Mouse (Mus musculus) layer of hippocampus, postnatal 36 days (tissue): Measurements from ENCODE around the gene Tubb4b. TPM values are rescaled to one million over a fixed set of nuclear protein-coding genes. Genes with fewer than 3 reads are reported as not detected.

Source experiments
- total RNA-seq, 2 experiments: library from RNA; stranded (reverse); gene quantifications; 2 replicates each; pipeline ENCODE4 v1.2.3; 2021

The Tubb4b gene
- total RNA-seq, 2 experiments from 2014 or later: 309 to 323 TPM

Other genes with a start within 250 kb of the Tubb4b start
- 10 to 100 TPM; 78.2 to 92.1 TPM for gene Mrpl41, start 249.6 kb downstream of the Tubb4b start, total RNA-seq
- 10 to 100 TPM; 23.3 to 33.3 TPM for gene Pnpla7, start 248.7 kb downstream of the Tubb4b start, total RNA-seq
- 100 to 1,000 TPM; 948 to 958 TPM for gene Nsmf, start 170.3 kb downstream of the Tubb4b start, total RNA-seq
- not detected for gene Entpd8, start 144.4 kb downstream of the Tubb4b start, total RNA-seq
- not detected for gene Noxa1, start 129.6 kb downstream of the Tubb4b start, total RNA-seq
- 10 to 100 TPM; 21.3 to 21.5 TPM for gene Nrarp, start 43.9 kb downstream of the Tubb4b start, total RNA-seq
- 1 to 10 TPM; 1.3 to 1.8 TPM for gene Tor4a, start 27.8 kb downstream of the Tubb4b start, total RNA-seq
- 10 to 100 TPM; 55.1 to 58.1 TPM for gene Nelfb, start 13.2 kb downstream of the Tubb4b start, total RNA-seq
- gene Stpg3, start 10.1 kb downstream of the Tubb4b start, total RNA-seq: not detected
- gene Fam166a, start 6.0 kb downstream of the Tubb4b start, total RNA-seq: not detected
- not detected for gene Slc34a3, start 9.7 kb upstream of the Tubb4b start, total RNA-seq
- gene Rnf224, start 12.1 kb upstream of the Tubb4b start, total RNA-seq: not detected
- 100 to 1,000 TPM; 223 to 232 TPM for gene Rnf208, start 17.6 kb upstream of the Tubb4b start, total RNA-seq
- gene Cysrt1, start 17.8 kb upstream of the Tubb4b start, total RNA-seq: not detected
- gene AL732309.1, start 22.2 kb upstream of the Tubb4b start, total RNA-seq: 1 to 10 TPM; 2.2 to 4.4 TPM
- gene Tmem203, start 30.7 kb upstream of the Tubb4b start, total RNA-seq: 10 to 100 TPM; 35.5 to 40.4 TPM
- 10 to 100 TPM; 19.4 to 23.1 TPM for gene Tprn, start 37.9 kb upstream of the Tubb4b start, total RNA-seq
- gene Ssna1, start 47.7 kb upstream of the Tubb4b start, total RNA-seq: 10 to 100 TPM; 65.0 to 69.4 TPM
- gene Anapc2, start 47.8 kb upstream of the Tubb4b start, total RNA-seq: 10 to 100 TPM; 83.0 to 83.3 TPM
- gene Tmem210, start 63.4 kb upstream of the Tubb4b start, total RNA-seq: not detected
- gene Lrrc26, start 65.2 kb upstream of the Tubb4b start, total RNA-seq: not detected
- gene Grin1, start 94.5 kb upstream of the Tubb4b start, total RNA-seq: 100 to 1,000 TPM; 420 to 431 TPM
- gene Man1b1, start 107.6 kb upstream of the Tubb4b start, total RNA-seq: 10 to 100 TPM; 50.6 to 52.3 TPM
- gene Dpp7, start 131.7 kb upstream of the Tubb4b start, total RNA-seq: 10 to 100 TPM; 26.1 to 38.4 TPM
- gene Uap1l1, start 141.0 kb upstream of the Tubb4b start, total RNA-seq: 10 to 100 TPM; 10.8 to 13.8 TPM
- gene Sapcd2, start 147.6 kb upstream of the Tubb4b start, total RNA-seq: 1 to 10 TPM; 3.7 to 4.6 TPM
- 10 to 100 TPM; 14.9 to 16.1 TPM for gene Entpd2, start 171.2 kb upstream of the Tubb4b start, total RNA-seq
- gene Npdc1, start 174.6 kb upstream of the Tubb4b start, total RNA-seq: 100 to 1,000 TPM; 422 to 431 TPM
- under 1 TPM; 0.87 to 0.94 TPM for gene Fut7, start 198.6 kb upstream of the Tubb4b start, total RNA-seq
- gene Abca2, start 204.0 kb upstream of the Tubb4b start, total RNA-seq: 100 to 1,000 TPM; 147 to 167 TPM
- gene Clic3, start 232.1 kb upstream of the Tubb4b start, total RNA-seq: under 1 TPM in 1 of 2 experiments, not detected in 1; 0.66 TPM
- gene Paxx, start 236.4 kb upstream of the Tubb4b start, total RNA-seq: 10 to 100 TPM; 46.2 to 62.8 TPM
- 100 to 1,000 TPM; 435 to 800 TPM for gene Ptgds, start 245.3 kb upstream of the Tubb4b start, total RNA-seq